Comparison of ENCODE assay signal across 21 mouse cellular contexts in the genomic region with DNA sequence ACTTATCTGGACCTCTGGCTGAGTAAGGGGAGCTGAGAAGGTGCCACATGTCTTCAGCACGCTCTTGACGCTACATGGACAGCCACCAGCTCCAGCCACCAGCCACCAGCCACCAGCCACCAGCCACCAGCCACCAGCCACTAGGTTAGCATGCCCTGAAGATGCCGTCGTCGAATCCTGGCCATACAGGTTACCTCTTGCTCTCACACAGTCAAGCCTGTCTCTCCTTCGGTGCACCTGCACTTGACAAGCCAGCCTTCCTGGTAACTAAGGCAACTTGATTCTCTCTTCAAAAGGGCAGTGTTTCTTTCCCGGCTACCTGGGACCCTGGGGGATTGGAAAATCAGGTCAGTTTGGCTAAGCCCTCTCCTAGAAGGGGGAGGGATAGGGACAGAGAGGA. TPM values are rescaled to one million over a fixed set of nuclear protein-coding genes. Genes with fewer than 3 reads are reported as not detected.
A peak's percentile ranks its signal among the peaks of the same experiment; 100 is the strongest.
DNase-seq lines count a peak whose midpoint lies in the region; ATAC-seq and TF ChIP-seq lines count a peak whose summit lies in the region.
"Had no signal": no experiment of that assay in that cellular context is flagged by ENCODE, and none has a peak within 500 bp of the region (broad histone marks: within the 10 kb centered on the region; RNA-seq: fewer than 3 reads in every experiment).

No protein-coding gene starts in this region.

- no peak overlapping the region for H3K9ac ChIP-seq in hindbrain, embryonic 11.5 days (ENCODE audit: low read depth, low read length)
- H3K9ac ChIP-seq in hindbrain, postnatal 0 days (replicated peaks; ENCODE audit: low read length) = no peak overlapping the region
- H3K9ac ChIP-seq in lung, embryonic 16.5 days (ENCODE audit: low read length) = peak overlapping the region; percentile 0; the same call in 1 of the 2 replicates
- peak overlapping the region; percentile 13; the same call in 1 of the 2 replicates for H3K9ac ChIP-seq in hindbrain, embryonic 13.5 days
- H3K9ac ChIP-seq in midbrain, embryonic 14.5 days (replicated peaks; ENCODE audit: low read length) = no peak overlapping the region
- H3K9ac ChIP-seq: embryonic facial prominence, embryonic 15.5 days; heart, embryonic 12.5 days; intestine, embryonic 15.5 days had no signal

- WGBS in hindbrain, embryonic 11.5 days = 29% methylated on average over 7 of the region's 7 CpGs
- 36% methylated on average over 7 of the region's 7 CpGs for WGBS in hindbrain, postnatal 0 days
- WGBS in lung, embryonic 16.5 days = 22% methylated on average over 7 of the region's 7 CpGs
- 40% methylated on average over 7 of the region's 7 CpGs for WGBS in lung, adult 2 months
- 35% methylated on average over 7 of the region's 7 CpGs for WGBS in hindbrain, embryonic 13.5 days
- 24% methylated on average over 7 of the region's 7 CpGs for WGBS in midbrain, embryonic 14.5 days

- no peak for DNase-seq in hindbrain, embryonic 11.5 days (ENCODE audit: low spot score)
- no peak for DNase-seq in hindbrain, postnatal 0 days (ENCODE audit: low spot score)
- no peak for DNase-seq in lung, adult 2 months
- DNase-seq in midbrain, embryonic 14.5 days = no peak
- no peak for DNase-seq in embryo, embryonic 11 days
- DNase-seq in urinary bladder, postnatal 14 days (ENCODE audit: low spot score) = no peak
- DNase-seq: adrenal gland, postnatal 25 days; cerebellum, adult 11 months; cerebellum, postnatal 14 days; gastrocnemius, adult 2 months; heart, postnatal 14 days; liver; thymus, postnatal 14 days had no signal

- peaks cover 17% of the 10 kb centered on the region for H3K4me1 ChIP-seq in hindbrain, embryonic 11.5 days (replicated peaks; ENCODE audit: control insufficient read depth, insufficient read depth, low read length)
- peaks cover 15% of the 10 kb centered on the region; the same call in 1 of the 2 replicates for H3K4me1 ChIP-seq in hindbrain, postnatal 0 days (ENCODE audit: insufficient read depth, low read length)
- H3K4me1 ChIP-seq in lung, embryonic 16.5 days (replicated peaks; ENCODE audit: control insufficient read depth, insufficient read depth, low read length) = peaks cover 22% of the 10 kb centered on the region
- H3K4me1 ChIP-seq in lung, adult 2 months (ENCODE audit: control insufficient read depth, insufficient read depth, low read length) = peaks cover 6% of the 10 kb centered on the region
- peaks cover 46% of the 10 kb centered on the region for H3K4me1 ChIP-seq in hindbrain, embryonic 13.5 days (replicated peaks)
- peaks cover 27% of the 10 kb centered on the region for H3K4me1 ChIP-seq in midbrain, embryonic 14.5 days (ENCODE audit: control insufficient read depth, insufficient read depth, low read length)

- H3K9me3 ChIP-seq in hindbrain, embryonic 11.5 days (ENCODE audit: control insufficient read depth, low read length) = no peaks in the 10 kb centered on the region
- H3K9me3 ChIP-seq in hindbrain, postnatal 0 days (ENCODE audit: low read length) = no peaks in the 10 kb centered on the region
- no peaks in the 10 kb centered on the region for H3K9me3 ChIP-seq in lung, embryonic 16.5 days (ENCODE audit: control insufficient read depth, low read length)
- H3K9me3 ChIP-seq in hindbrain, embryonic 13.5 days = no peaks in the 10 kb centered on the region
- H3K9me3 ChIP-seq in midbrain, embryonic 14.5 days (ENCODE audit: control insufficient read depth, low read length) = no peaks in the 10 kb centered on the region
- H3K9me3 ChIP-seq: embryonic facial prominence, embryonic 15.5 days; heart, embryonic 12.5 days; intestine, embryonic 15.5 days had no signal

- no peak for TF ChIP-seq POLR2A in lung, adult 2 months (IDR thresholded peaks at IDR 0.05; ENCODE audit: borderline replicate concordance, extremely low read depth, low read depth, low read length)

- H3K36me3 ChIP-seq in hindbrain, embryonic 11.5 days (ENCODE audit: control insufficient read depth, insufficient read depth, low read length) = no peaks in the 10 kb centered on the region
- no peaks in the 10 kb centered on the region for H3K36me3 ChIP-seq in hindbrain, postnatal 0 days (ENCODE audit: insufficient read depth, low read length)
- no peaks in the 10 kb centered on the region for H3K36me3 ChIP-seq in lung, embryonic 16.5 days (ENCODE audit: control insufficient read depth, insufficient read depth, low read length)
- H3K36me3 ChIP-seq in hindbrain, embryonic 13.5 days = 0 out of 2 replicates have a peak, but pooled peaks cover under 1% of the 10 kb centered on the region
- no peaks in the 10 kb centered on the region for H3K36me3 ChIP-seq in midbrain, embryonic 14.5 days (ENCODE audit: control insufficient read depth, insufficient read depth, low read length)
- H3K36me3 ChIP-seq: embryonic facial prominence, embryonic 15.5 days; heart, embryonic 12.5 days; intestine, embryonic 15.5 days had no signal

- H3K27ac ChIP-seq in hindbrain, embryonic 11.5 days (ENCODE audit: low read depth, low read length) = peak overlapping the region; percentile 48; the same call in 1 of the 2 replicates
- H3K27ac ChIP-seq in hindbrain, postnatal 0 days = no peak overlapping the region
- H3K27ac ChIP-seq in lung, embryonic 16.5 days (ENCODE audit: low read length) = peak overlapping the region; percentile 78
- H3K27ac ChIP-seq in hindbrain, embryonic 13.5 days = peak overlapping the region; percentile 67
- 0 out of 2 replicates have a peak overlapping the region, but pooled peaks have one; percentile 21 for H3K27ac ChIP-seq in midbrain, embryonic 14.5 days (replicated peaks; ENCODE audit: low read depth, low read length)
- H3K27ac ChIP-seq: embryonic facial prominence, embryonic 15.5 days; gastrocnemius, adult 2 months; intestine, embryonic 15.5 days; kidney, postnatal 0 days had no signal

- no peak for TF ChIP-seq CTCF in hindbrain, postnatal 0 days (IDR thresholded peaks at IDR 0.05; ENCODE audit: low read depth)
- TF ChIP-seq CTCF in lung, adult 2 months (IDR thresholded peaks at IDR 0.05; ENCODE audit: insufficient read depth, low read length) = no peak

- H3K4me3 ChIP-seq in hindbrain, embryonic 11.5 days (ENCODE audit: low read depth, low read length) = no peak overlapping the region
- no peak overlapping the region for H3K4me3 ChIP-seq in hindbrain, postnatal 0 days (ENCODE audit: low read length)
- no peak overlapping the region for H3K4me3 ChIP-seq in lung, embryonic 16.5 days (ENCODE audit: low read length)
- H3K4me3 ChIP-seq in lung, adult 2 months (replicated peaks; ENCODE audit: extremely low read depth, low read depth, low read length) = no peak overlapping the region
- H3K4me3 ChIP-seq in hindbrain, embryonic 13.5 days = no peak overlapping the region
- H3K4me3 ChIP-seq in midbrain, embryonic 14.5 days (replicated peaks; ENCODE audit: low read depth, low read length) = no peak overlapping the region
- H3K4me3 ChIP-seq: embryonic facial prominence, embryonic 15.5 days; gastrocnemius, adult 2 months; heart, embryonic 12.5 days; intestine, embryonic 15.5 days had no signal

- no peaks in the 10 kb centered on the region for H3K27me3 ChIP-seq in hindbrain, embryonic 11.5 days (ENCODE audit: control insufficient read depth, insufficient read depth, low read length)
- no peaks in the 10 kb centered on the region for H3K27me3 ChIP-seq in hindbrain, postnatal 0 days (ENCODE audit: insufficient read depth, low read length)
- H3K27me3 ChIP-seq in lung, embryonic 16.5 days (ENCODE audit: control insufficient read depth, insufficient read depth, low read depth, low read length) = no peaks in the 10 kb centered on the region; the same call in 1 of the 2 replicates
- H3K27me3 ChIP-seq in hindbrain, embryonic 13.5 days = 0 out of 2 replicates have a peak, but pooled peaks cover 4% of the 10 kb centered on the region
- H3K27me3 ChIP-seq in midbrain, embryonic 14.5 days (ENCODE audit: control insufficient read depth, insufficient read depth, low read length) = no peaks in the 10 kb centered on the region
- H3K27me3 ChIP-seq: CH12.LX; embryonic facial prominence, embryonic 15.5 days; intestine, embryonic 15.5 days had no signal

- ATAC-seq in hindbrain, embryonic 11.5 days (ENCODE audit: low FRiP score) = no peak
- no peak for ATAC-seq in hindbrain, postnatal 0 days
- peak; percentile 29; the same call in 1 of the 2 replicates for ATAC-seq in lung, embryonic 16.5 days (ENCODE audit: low read depth)
- no peak for ATAC-seq in hindbrain, embryonic 13.5 days (ENCODE audit: low FRiP score)
- ATAC-seq in midbrain, embryonic 14.5 days (ENCODE audit: low FRiP score, low TSS enrichment) = no peak
- ATAC-seq: intestine, embryonic 15.5 days had no signal

- H3K4me2 ChIP-seq in hindbrain, embryonic 11.5 days (replicated peaks; ENCODE audit: low read depth, low read length) = no peak overlapping the region
- no peak overlapping the region for H3K4me2 ChIP-seq in hindbrain, postnatal 0 days (ENCODE audit: low read depth, low read length)
- H3K4me2 ChIP-seq in lung, embryonic 16.5 days (ENCODE audit: low read depth, low read length) = peak overlapping the region; percentile 19
- no peak overlapping the region for H3K4me2 ChIP-seq in hindbrain, embryonic 13.5 days
- H3K4me2 ChIP-seq in midbrain, embryonic 14.5 days (ENCODE audit: low read length) = no peak overlapping the region
- H3K4me2 ChIP-seq: embryonic facial prominence, embryonic 15.5 days; intestine, embryonic 15.5 days had no signal

RNA-seq across cellular contexts. Expression of a gene that starts 7.2 kb away (rescaled TPM):
- polyA plus RNA-seq in hindbrain, embryonic 11.5 days (2014; fragmentation: Nextera tagmentation; extraction: Ambion mirVana) = 7.0 and 8.5 TPM in 2 replicates
- total RNA-seq in hindbrain, postnatal 0 days (2014; rRNA removed) = 17.8 and 20.4 TPM in 2 replicates
- 8.6 and 9.0 TPM in 2 replicates for polyA plus RNA-seq in hindbrain, postnatal 0 days (2015; fragmentation: Nextera tagmentation; extraction: Ambion mirVana)
- polyA plus RNA-seq in lung, embryonic 16.5 days (2015; fragmentation: Nextera tagmentation; extraction: Ambion mirVana) = 7.8 and 9.9 TPM in 2 replicates
- 97.0 and 99.9 TPM in 2 replicates for polyA plus RNA-seq in lung, adult 2 months (2012; rRNA removed)
- 6.7 and 7.1 TPM in 2 replicates for polyA plus RNA-seq in hindbrain, embryonic 13.5 days (2015; fragmentation: Nextera tagmentation; extraction: Ambion mirVana)
- 8.8 and 10.3 TPM in 2 replicates for polyA plus RNA-seq in midbrain, embryonic 14.5 days (2014; fragmentation: Nextera tagmentation; extraction: Ambion mirVana)
- total RNA-seq: gastrocnemius, adult 2 months; megakaryocyte-erythroid progenitor cell, adult 5-6 weeks had no signal

Comparison
In these comparisons a context has a peak if more than half of its experiments do, and no peak if none do; other contexts are left out.
1. H3K9ac ChIP-seq: peak in lung, embryonic 16.5 days (single experiment) and hindbrain, embryonic 13.5 days (single experiment); none in hindbrain, embryonic 11.5 days (single experiment), hindbrain, postnatal 0 days (single experiment) and midbrain, embryonic 14.5 days (single experiment).